Mouse (Mus musculus): ENCODE measurements at regions not wholly inside any gene's neighbourhood (a gene's known extent, or its start where the extent isn't known, plus 50 kb on each side); places are given as distances from the start of the nearest gene placed in this dataset.
A peak's percentile ranks its signal among the peaks of the same experiment; 100 is the strongest.

DNA sequence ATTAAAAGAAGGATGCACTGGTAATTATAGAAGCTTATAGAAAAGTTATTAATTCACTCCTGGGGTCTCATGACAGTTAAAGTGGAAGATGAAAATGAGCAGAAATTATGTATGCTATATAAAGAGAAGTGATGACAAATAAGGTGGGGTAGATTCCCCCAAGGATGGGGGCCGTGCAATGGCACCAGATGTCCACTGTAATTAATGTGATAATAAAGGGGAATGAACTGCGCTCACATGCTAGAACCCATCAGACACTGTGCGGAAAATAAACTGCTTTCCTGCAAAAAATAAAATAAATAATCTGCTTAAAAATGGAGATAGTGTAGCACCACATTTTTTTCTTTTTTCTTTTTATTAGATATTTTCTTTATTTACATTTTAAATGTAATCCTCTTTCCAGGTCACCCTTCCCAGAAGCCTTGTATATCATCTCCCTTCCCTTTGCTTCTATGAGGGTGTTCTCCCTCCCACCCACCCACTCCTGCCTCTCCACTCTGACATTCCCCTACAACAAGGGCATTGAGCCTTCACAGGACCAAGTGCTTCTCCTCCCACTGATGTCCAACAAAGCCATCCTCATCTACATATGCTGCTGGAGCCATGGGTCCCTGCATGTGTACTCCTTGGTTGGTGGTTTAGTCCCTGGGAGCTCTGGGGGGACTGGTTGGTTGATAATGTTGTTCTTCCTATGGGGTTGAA, 934.0 kb upstream of the Pcdh20 start:
- no peak for DNase-seq (ENCODE audit: low spot score in 2 of 2)

- no peak for DNase-seq (ENCODE audit: low spot score in 2 of 2)
Observed at GRCm38 (mm10) chr14:89402568-89403339, 931.6 kb upstream of the Pcdh20 start.

GRCm38 (mm10) chr14:89357050-89357749, 886.0 kb upstream of the Pcdh20 start:
- DNase-seq (ENCODE audit: low spot score in 2 of 2): peak in 1 of 2 experiments; percentile 1

DNA sequence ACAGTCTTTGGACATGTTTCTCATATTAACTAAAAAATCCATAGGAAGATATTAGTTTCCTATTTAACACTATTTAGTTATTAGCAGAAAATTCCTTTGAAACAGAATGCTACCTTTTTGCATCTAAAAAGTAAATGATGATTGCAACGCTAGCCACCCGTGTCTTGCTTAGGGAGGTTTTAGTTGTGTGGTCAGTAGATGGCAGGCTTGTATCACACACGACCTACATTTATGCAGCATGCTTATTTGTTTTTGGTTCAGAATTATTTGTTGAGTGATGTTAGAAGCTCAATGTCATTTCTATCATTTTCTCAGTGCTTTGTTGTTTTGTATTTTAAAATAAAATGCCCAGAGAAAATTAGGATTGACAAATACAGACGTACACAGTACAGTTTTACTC, 876.8 kb upstream of the Pcdh20 start:
- DNase-seq (ENCODE audit: low spot score in 2 of 2): peak in 1 of 2 experiments; percentile 5

DNA sequence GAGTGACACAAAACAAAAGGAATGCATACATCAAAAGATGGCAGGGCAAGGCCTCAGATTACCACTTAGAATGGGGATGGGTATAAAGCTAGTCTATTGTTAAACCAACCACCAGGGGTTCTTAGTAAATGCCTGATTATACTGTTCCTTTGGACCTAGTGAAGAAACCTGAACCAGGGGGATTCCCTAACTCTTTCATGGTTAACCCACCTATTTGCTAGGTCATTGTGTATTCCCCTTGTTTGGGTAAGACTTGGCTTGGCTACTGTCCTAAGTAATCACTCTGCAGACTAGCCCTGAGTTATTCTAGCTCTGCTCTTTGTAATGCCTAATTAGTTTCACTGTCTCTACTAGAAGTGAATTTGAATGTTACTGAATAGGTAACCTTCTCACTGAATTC, 853.9 kb upstream of the Pcdh20 start:
- DNase-seq (ENCODE audit: low spot score in 2 of 2): no peak

- DNase-seq (ENCODE audit: low spot score in 2 of 2): no peak
Observed at GRCm38 (mm10) chr14:89308506-89308905, 837.3 kb upstream of the Pcdh20 start.
